Mouse (Mus musculus): ENCODE results near the gene Ift52. TPM values are rescaled to one million over a fixed set of nuclear protein-coding genes. Genes with fewer than 3 reads are reported as not detected.

The Ift52 gene
- polyA plus RNA-seq, 1 experiment from 2014 or later: 43.2 TPM

DNA sequence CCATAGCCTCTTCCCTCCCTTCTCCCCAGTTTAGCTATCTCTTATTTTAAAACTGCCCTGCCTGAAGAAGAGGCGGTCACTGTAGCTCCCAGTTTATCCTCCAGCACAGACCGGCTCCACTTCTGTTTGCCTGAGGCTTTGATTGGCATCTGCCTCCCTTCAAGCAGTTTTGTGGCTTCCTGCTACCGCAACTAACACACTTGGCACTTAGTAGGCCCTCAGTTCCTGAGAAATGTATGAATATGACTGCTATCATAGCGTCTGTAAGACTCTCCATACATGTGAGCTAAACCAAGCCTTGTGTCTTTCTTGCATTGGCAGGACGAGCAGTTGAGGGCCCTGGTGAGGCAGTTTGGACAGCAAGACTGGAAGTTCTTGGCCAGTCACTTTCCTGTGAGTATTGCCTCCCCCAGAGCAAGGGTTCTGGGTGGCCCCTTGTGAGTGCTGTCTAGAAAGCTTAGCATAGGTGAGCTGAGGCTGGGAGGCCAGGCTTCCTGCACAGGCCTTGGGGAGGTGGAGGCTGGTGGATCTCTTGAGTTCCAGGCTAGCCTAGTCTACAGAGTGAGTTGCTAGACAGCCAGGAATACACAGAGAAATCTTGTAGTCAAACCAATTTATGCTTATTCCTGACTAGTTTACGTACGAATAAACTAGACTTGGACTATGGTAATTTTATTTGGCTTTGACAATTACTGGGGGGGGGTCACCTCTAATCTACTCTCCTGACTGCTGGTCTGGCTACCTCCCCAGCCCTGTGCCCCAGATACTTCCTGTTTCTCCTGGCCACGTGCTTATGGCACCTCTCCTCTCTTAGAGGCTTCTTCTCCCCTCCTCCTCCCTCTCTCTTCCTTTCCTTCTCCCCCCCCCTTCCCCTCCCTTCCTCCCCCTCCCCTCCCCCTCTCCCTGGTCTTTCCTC lies 44.3 kb downstream of the Ift52 start:
- no peak for ATAC-seq (ENCODE audit: insufficient read depth, low FRiP score, low read depth)
- Histone ChIP-seq H3K9ac (no peak overlapping the region), H3K4me2 (no peak overlapping the region), H3K4me3 (replicated peaks) (no peak overlapping the region), H3K27ac (no peak overlapping the region), H3K27me3 (replicated peaks) (no peaks in the 10 kb centered on the region), H3K4me1 (no peaks in the 10 kb centered on the region), H3K36me3 (0 out of 2 replicates have a peak, but pooled peaks cover 5% of the 10 kb centered on the region), H3K9me3 (no peaks in the 10 kb centered on the region)
- 76% methylated on average over 8 of the region's 8 CpGs for WGBS

- Histone ChIP-seq H3K4me1 (no peaks in the 10 kb centered on the region), H3K4me2 (no peak overlapping the region), H3K9me3 (no peaks in the 10 kb centered on the region), H3K4me3 (replicated peaks) (no peak overlapping the region), H3K36me3 (peaks cover 5% of the 10 kb centered on the region; the same call in 1 of the 2 replicates), H3K9ac (no peak overlapping the region), H3K27me3 (replicated peaks) (no peaks in the 10 kb centered on the region), H3K27ac (no peak overlapping the region)
- WGBS: 82% methylated on average over 6 of the region's 6 CpGs
- no peak for ATAC-seq (ENCODE audit: insufficient read depth, low FRiP score, low read depth)
These were observed 45.0 kb downstream of the Ift52 start for GRCm38 (mm10) chr2:163062119-163062508.

GRCm38 (mm10) chr2:163066326-163066725 lies 49.2 kb downstream of the Ift52 start:
- Histone ChIP-seq H3K4me3 (replicated peaks) (no peak overlapping the region), H3K36me3 (peaks cover 8% of the 10 kb centered on the region; the same call in 1 of the 2 replicates), H3K27me3 (replicated peaks) (no peaks in the 10 kb centered on the region), H3K27ac (no peak overlapping the region), H3K9ac (no peak overlapping the region), H3K4me1 (no peaks in the 10 kb centered on the region), H3K9me3 (no peaks in the 10 kb centered on the region), H3K4me2 (no peak overlapping the region)
- ATAC-seq (ENCODE audit: insufficient read depth, low FRiP score, low read depth): no peak
- 90% methylated on average over 6 of the region's 6 CpGs for WGBS

DNA sequence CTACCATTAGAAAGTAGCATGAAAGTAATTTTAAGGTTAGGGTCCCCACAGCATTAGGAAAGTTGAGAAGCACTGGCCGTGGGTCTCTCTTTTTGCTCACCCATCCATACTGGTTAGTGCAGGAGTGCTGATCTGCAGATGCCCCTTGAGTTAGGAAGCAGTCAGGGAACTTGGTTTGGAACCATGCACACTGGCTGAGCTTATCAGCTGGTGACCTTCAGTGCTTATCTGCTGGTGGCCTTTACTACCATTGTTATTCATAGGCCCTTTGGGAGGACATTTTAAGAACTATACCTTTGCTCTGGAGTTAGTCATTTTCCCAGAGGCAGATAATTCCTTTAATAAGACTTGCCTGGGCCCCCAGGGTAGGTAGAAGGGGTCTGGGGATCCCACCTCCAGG lies 50.1 kb downstream of the Ift52 start:
- no peak for ATAC-seq (ENCODE audit: insufficient read depth, low FRiP score, low read depth)

GRCm38 (mm10) chr2:163070213-163070612 lies 53.1 kb downstream of the Ift52 start:
- H3K4me2 ChIP-seq: no peak overlapping the region
- no peaks in the 10 kb centered on the region for H3K9me3 ChIP-seq
- no peak for ATAC-seq (ENCODE audit: insufficient read depth, low FRiP score, low read depth)
- no peaks in the 10 kb centered on the region for H3K4me1 ChIP-seq
- H3K36me3 ChIP-seq: peaks cover 12% of the 10 kb centered on the region; the same call in 1 of the 2 replicates
- H3K9ac ChIP-seq: no peak overlapping the region
- H3K27ac ChIP-seq: no peak overlapping the region
- no peaks in the 10 kb centered on the region for H3K27me3 ChIP-seq (replicated peaks)
- H3K4me3 ChIP-seq (replicated peaks): no peak overlapping the region
- 83% methylated on average over 3 of the region's 3 CpGs for WGBS

More for the DNA sequence above, 50.1 kb downstream of the Ift52 start:
- Histone ChIP-seq H3K4me1 (no peaks in the 10 kb centered on the region), H3K9ac (no peak overlapping the region), H3K36me3 (peaks cover 8% of the 10 kb centered on the region; the same call in 1 of the 2 replicates), H3K4me3 (replicated peaks) (no peak overlapping the region), H3K9me3 (no peaks in the 10 kb centered on the region), H3K27me3 (replicated peaks) (no peaks in the 10 kb centered on the region), H3K27ac (no peak overlapping the region), H3K4me2 (no peak overlapping the region)
- WGBS: 83% methylated on average over 1 of the region's 1 CpGs

GRCm38 (mm10) chr2:163071590-163071989 lies 54.4 kb downstream of the Ift52 start:
- no peak overlapping the region for H3K4me2 ChIP-seq
- H3K27ac ChIP-seq: no peak overlapping the region
- WGBS: 80% methylated on average over 3 of the region's 3 CpGs
- no peaks in the 10 kb centered on the region for H3K4me1 ChIP-seq
- H3K27me3 ChIP-seq (replicated peaks): no peaks in the 10 kb centered on the region
- H3K36me3 ChIP-seq: peaks cover 10% of the 10 kb centered on the region; the same call in 1 of the 2 replicates
- ATAC-seq (ENCODE audit: insufficient read depth, low FRiP score, low read depth): no peak
- no peak overlapping the region for H3K4me3 ChIP-seq (replicated peaks)
- H3K9me3 ChIP-seq: no peaks in the 10 kb centered on the region
- no peak overlapping the region for H3K9ac ChIP-seq

DNA sequence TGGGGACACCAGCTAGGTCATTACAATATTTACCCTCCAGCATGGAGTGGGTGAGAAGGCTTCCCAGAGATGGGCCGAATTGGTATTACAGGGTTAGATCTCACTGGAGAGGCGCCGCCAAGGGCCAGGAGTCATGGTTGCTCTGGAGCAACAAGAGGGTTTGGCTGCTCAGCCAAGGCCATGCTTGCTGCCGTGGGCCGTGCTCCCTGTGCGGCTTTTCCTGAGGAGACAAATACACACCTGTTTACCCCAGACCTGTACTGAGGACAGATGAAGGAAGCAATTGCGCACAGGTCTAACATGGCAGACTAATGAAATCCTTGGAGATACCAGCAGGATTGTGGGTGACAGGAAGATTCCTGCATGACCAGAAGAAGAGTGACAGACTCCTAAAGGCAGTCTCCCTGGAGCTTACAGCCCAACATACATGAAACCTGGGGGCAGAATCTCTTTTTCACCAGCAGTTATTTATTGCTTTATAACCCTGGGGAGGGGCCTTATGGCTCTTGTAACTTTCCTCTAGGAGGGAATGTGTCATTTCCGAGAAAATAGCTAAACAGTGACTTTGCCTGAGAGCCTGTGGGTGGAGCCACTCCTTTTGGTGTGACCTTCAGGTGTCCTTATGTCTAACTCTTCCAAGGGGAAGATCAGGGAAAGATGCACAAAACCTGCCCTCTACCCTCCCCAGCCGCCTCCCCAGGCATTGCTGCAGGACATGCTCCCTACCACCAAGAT lies 56.0 kb downstream of the Ift52 start:
- Histone ChIP-seq H3K4me2 (no peak overlapping the region), H3K36me3 (peaks cover 12% of the 10 kb centered on the region; the same call in 1 of the 2 replicates), H3K9ac (no peak overlapping the region), H3K27ac (no peak overlapping the region), H3K4me1 (no peaks in the 10 kb centered on the region), H3K4me3 (replicated peaks) (no peak overlapping the region), H3K27me3 (replicated peaks) (no peaks in the 10 kb centered on the region), H3K9me3 (no peaks in the 10 kb centered on the region)
- 87% methylated on average over 9 of the region's 9 CpGs for WGBS
- ATAC-seq (ENCODE audit: insufficient read depth, low FRiP score, low read depth): no peak

- 88% methylated on average over 7 of the region's 7 CpGs for WGBS
- Histone ChIP-seq H3K4me3 (replicated peaks) (no peak overlapping the region), H3K36me3 (peaks cover 12% of the 10 kb centered on the region; the same call in 1 of the 2 replicates), H3K27ac (no peak overlapping the region), H3K9ac (no peak overlapping the region), H3K27me3 (replicated peaks) (no peaks in the 10 kb centered on the region), H3K4me2 (no peak overlapping the region), H3K4me1 (no peaks in the 10 kb centered on the region), H3K9me3 (no peaks in the 10 kb centered on the region)
- ATAC-seq (ENCODE audit: insufficient read depth, low FRiP score, low read depth): no peak
These were observed 56.9 kb downstream of the Ift52 start for GRCm38 (mm10) chr2:163074006-163074405.

DNA sequence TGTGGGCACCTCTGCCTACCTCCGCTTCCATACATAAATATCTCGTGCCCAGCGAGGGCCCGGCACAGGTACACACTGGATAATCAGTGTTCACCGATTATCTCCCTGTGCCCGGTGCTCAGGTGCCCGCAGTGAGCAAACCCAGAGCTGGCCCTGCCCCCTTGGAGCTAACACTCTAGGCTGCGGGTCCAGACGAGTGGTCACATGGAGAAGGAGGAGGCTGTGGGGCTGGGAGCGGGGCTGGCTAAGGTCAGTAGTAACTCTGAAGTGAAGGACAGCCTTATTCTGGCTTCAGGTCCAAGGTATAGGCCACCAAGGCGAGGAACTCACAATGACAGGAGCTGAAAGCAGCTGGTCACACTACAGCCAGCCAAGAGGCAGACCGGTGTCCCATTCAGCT lies 57.7 kb downstream of the Ift52 start:
- H3K36me3 ChIP-seq: peaks cover 10% of the 10 kb centered on the region; the same call in 1 of the 2 replicates
- H3K4me2 ChIP-seq: no peak overlapping the region
- no peak overlapping the region for H3K27ac ChIP-seq
- ATAC-seq (ENCODE audit: insufficient read depth, low FRiP score, low read depth): no peak; the same call in 1 of the 2 replicates
- H3K9ac ChIP-seq: no peak overlapping the region
- H3K9me3 ChIP-seq: no peaks in the 10 kb centered on the region
- 89% methylated on average over 12 of the region's 12 CpGs for WGBS
- H3K4me1 ChIP-seq: no peaks in the 10 kb centered on the region
- no peak overlapping the region for H3K4me3 ChIP-seq (replicated peaks)
- no peaks in the 10 kb centered on the region for H3K27me3 ChIP-seq (replicated peaks)

- Histone ChIP-seq H3K36me3 (peaks cover 9% of the 10 kb centered on the region; the same call in 1 of the 2 replicates), H3K27ac (no peak overlapping the region), H3K4me1 (no peaks in the 10 kb centered on the region), H3K4me2 (no peak overlapping the region), H3K27me3 (replicated peaks) (no peaks in the 10 kb centered on the region), H3K9ac (no peak overlapping the region), H3K4me3 (replicated peaks) (no peak overlapping the region), H3K9me3 (no peaks in the 10 kb centered on the region)
- WGBS: 74% methylated on average over 3 of the region's 3 CpGs
- ATAC-seq (ENCODE audit: insufficient read depth, low FRiP score, low read depth): no peak
These were observed 58.1 kb downstream of the Ift52 start for GRCm38 (mm10) chr2:163075234-163075633.

GRCm38 (mm10) chr2:163079041-163079440 lies 61.9 kb downstream of the Ift52 start:
- no peak for ATAC-seq (ENCODE audit: insufficient read depth, low FRiP score, low read depth)
- H3K9ac ChIP-seq: no peak overlapping the region
- 98% methylated on average over 4 of the region's 4 CpGs for WGBS
- no peaks in the 10 kb centered on the region for H3K4me1 ChIP-seq
- no peak overlapping the region for H3K27ac ChIP-seq
- H3K36me3 ChIP-seq: 0 out of 2 replicates have a peak, but pooled peaks cover 7% of the 10 kb centered on the region
- H3K4me2 ChIP-seq: no peak overlapping the region
- H3K27me3 ChIP-seq (replicated peaks): no peaks in the 10 kb centered on the region
- H3K4me3 ChIP-seq (replicated peaks): no peak overlapping the region
- no peaks in the 10 kb centered on the region for H3K9me3 ChIP-seq

- Histone ChIP-seq H3K9ac (no peak overlapping the region), H3K4me3 (replicated peaks) (no peak overlapping the region), H3K9me3 (no peaks in the 10 kb centered on the region), H3K4me1 (no peaks in the 10 kb centered on the region), H3K27me3 (replicated peaks) (no peaks in the 10 kb centered on the region), H3K27ac (no peak overlapping the region), H3K4me2 (no peak overlapping the region), H3K36me3 (0 out of 2 replicates have a peak, but pooled peaks cover 3% of the 10 kb centered on the region)
- ATAC-seq (ENCODE audit: insufficient read depth, low FRiP score, low read depth): no peak
- 67% methylated on average over 5 of the region's 5 CpGs for WGBS
These were observed 65.4 kb downstream of the Ift52 start for GRCm38 (mm10) chr2:163082591-163082990.

Data from stomach, embryonic 15.5 days (tissue).